Mouse (Mus musculus) ES-E14 (cell line): ENCODE results near the gene St8sia4.

Experiments used
- HCFC1 ChIP-seq: IDR thresholded peaks from 2 replicates; pipeline ENCODE4 v1.6.1; 2012; ENCODE audit warnings: low read length, inconsistent platforms, borderline replicate concordance; ENCODE audit not compliant: insufficient read depth
- ZC3H11A ChIP-seq: IDR thresholded peaks from 2 replicates; pipeline ENCODE4 v1.6.1; 2012; ENCODE audit warnings: low read depth, mild to moderate bottlenecking, inconsistent platforms, low read length, borderline replicate concordance

GRCm38 (mm10) chr1:95664969-95665702 lies 2.2 kb downstream of the St8sia4 start:
- TF ChIP-seq ZC3H11A (no peak), HCFC1 (no peak)
